Mouse (Mus musculus) hindbrain, embryonic 12.5 days (tissue): ENCODE measurements at regions not wholly inside any gene's neighbourhood (a gene's known extent, or its start where the extent isn't known, plus 50 kb on each side); places are given as distances from the start of the nearest gene placed in this dataset.

Experiments used
- ATAC-seq: fragments of 200-750 bp; cut with Nextera tagmentation; 2 replicates; pipeline ENCODE4 v1.8.0; 2017; ENCODE audit warnings: moderate TSS enrichment; ENCODE audit not compliant: low FRiP score
- H3K27ac ChIP-seq: fragments of 300-500 bp; sonication (generic); 2 replicates; pipeline ENCODE4 v1.5.1; 2016; ENCODE audit warnings: mild to moderate bottlenecking
- H3K27me3 ChIP-seq: fragments of 300-500 bp; sonication (generic); 2 replicates; pipeline ENCODE4 v1.6.1; 2016; ENCODE audit warnings: mild to moderate bottlenecking
- H3K36me3 ChIP-seq: fragments of 300-500 bp; sonication (generic); 2 replicates; pipeline ENCODE4 v1.6.1; 2016; ENCODE audit warnings: mild to moderate bottlenecking
- H3K4me1 ChIP-seq: fragments of 300-500 bp; sonication (generic); 2 replicates; pipeline ENCODE4 v1.6.1; 2016
- H3K4me2 ChIP-seq: fragments of 300-500 bp; sonication (generic); replicated peaks from 2 replicates; pipeline ENCODE4 v1.6.1; 2016; ENCODE audit warnings: mild to moderate bottlenecking
- H3K4me3 ChIP-seq: fragments of 300-500 bp; sonication (generic); 2 replicates; pipeline ENCODE4 v1.5.1; 2016; ENCODE audit warnings: mild to moderate bottlenecking
- H3K9ac ChIP-seq: fragments of 300-500 bp; sonication (generic); 2 replicates; pipeline ENCODE4 v1.6.1; 2016; ENCODE audit warnings: mild to moderate bottlenecking, moderate library complexity
- H3K9me3 ChIP-seq: fragments of 300-500 bp; sonication (generic); replicated peaks from 2 replicates; pipeline ENCODE4 v1.6.1; 2016; ENCODE audit warnings: mild to moderate bottlenecking
- WGBS: fragments of 180-500 bp; shearing (Covaris S2); methylation state at CpG from one replicate; pipeline ENCODE4 v1.1.7; 2016; 5-methylcytosine and 5-hydroxymethylcytosine counted together

DNA sequence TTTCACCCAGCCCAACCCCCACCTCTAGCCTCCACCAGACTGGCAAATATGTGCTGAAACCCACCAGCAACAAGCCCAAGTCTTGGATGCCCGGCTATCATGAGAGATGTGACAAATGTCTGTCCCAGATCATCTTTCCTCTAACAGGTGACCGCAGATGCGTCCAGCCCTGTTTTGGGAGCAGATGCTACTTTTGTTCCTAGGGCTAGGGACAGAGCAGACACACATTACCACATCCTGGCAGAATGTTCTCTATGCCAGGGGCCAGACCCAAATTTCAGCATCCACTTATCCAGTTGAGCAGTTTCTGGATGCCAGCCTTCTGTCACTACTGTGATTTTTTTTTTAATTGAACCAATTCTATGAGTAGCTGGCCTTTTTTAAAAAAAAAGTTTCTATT lies 316.7 kb downstream of the Adra2a start:
- no peak overlapping the region for H3K9ac ChIP-seq
- H3K4me3 ChIP-seq = no peak overlapping the region
- WGBS = 94% methylated on average over 3 of the region's 3 CpGs
- no peaks in the 10 kb centered on the region for H3K36me3 ChIP-seq
- H3K9me3 ChIP-seq = no peaks in the 10 kb centered on the region
- H3K4me2 ChIP-seq = no peak overlapping the region
- no peaks in the 10 kb centered on the region for H3K27me3 ChIP-seq
- H3K4me1 ChIP-seq = no peaks in the 10 kb centered on the region
- no peak for ATAC-seq
- no peak overlapping the region for H3K27ac ChIP-seq

DNA sequence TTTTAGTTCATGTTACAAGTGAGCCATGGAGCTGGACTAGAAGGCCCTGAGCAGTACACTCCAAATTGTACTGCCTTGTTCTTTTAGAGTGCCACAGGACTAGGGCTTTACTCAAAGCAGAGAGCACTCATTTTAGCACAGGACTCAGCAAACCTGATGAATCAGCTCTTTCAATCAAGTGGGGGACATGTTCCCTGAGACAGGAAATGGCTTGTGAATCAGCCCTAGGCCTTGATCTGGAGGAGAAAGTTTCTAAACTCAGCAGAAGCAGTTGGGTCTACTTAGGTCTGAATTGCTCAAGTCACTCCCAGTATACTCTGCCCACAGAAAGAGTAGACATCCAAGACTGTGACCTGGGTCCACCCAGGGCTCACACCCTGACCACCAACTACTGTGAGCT lies 341.1 kb downstream of the Adra2a start:
- H3K27me3 ChIP-seq = no peaks in the 10 kb centered on the region
- ATAC-seq = no peak
- H3K4me2 ChIP-seq = no peak overlapping the region
- H3K9me3 ChIP-seq = no peaks in the 10 kb centered on the region
- H3K36me3 ChIP-seq = no peaks in the 10 kb centered on the region
- H3K4me1 ChIP-seq = no peaks in the 10 kb centered on the region
- H3K27ac ChIP-seq = no peak overlapping the region
- no peak overlapping the region for H3K4me3 ChIP-seq
- no peak overlapping the region for H3K9ac ChIP-seq

DNA sequence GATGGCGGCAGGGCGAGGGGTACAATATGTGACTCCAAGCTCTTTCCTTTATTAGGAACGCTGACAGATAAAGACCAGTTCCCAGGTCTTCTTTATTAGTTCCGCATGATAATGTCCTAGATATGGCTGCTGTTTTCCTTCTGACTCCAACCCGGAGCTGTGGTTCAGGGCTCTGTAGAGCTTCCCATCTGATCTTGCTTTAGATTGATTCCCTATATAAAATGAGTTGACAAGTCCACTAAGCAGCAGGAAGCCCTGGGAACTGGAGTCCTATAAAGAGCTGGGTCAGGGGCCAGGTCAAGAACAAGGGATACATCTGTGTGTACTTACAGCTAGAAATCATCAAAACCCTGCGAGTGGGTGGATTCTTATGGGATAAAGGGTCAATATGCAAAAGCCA lies 347.5 kb downstream of the Adra2a start:
- Histone ChIP-seq H3K4me3 (no peak overlapping the region), H3K4me2 (no peak overlapping the region), H3K9me3 (no peaks in the 10 kb centered on the region), H3K9ac (no peak overlapping the region), H3K36me3 (no peaks in the 10 kb centered on the region), H3K27ac (no peak overlapping the region), H3K4me1 (no peaks in the 10 kb centered on the region), H3K27me3 (no peaks in the 10 kb centered on the region)
- no peak for ATAC-seq
- WGBS = 58% methylated on average over 6 of the region's 6 CpGs

DNA sequence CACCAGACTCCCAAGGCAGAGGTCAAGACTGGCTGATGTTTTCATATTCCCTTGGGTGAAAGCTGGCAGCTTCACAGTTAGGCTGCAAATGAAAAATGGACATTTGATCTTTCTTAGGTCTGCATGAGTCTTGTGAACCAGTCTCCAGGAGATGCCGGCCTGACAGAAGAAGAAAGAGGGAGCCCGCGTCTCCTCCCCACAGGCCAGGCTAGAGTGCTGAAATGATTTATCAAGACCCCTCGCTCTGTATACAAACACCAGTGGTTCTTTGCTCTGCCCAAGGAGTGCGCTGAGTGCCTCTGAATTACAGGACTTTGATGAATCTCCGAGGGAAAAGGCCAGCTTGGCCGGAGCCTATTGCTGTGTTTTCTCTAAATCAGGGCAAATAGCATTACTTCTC lies 355.7 kb downstream of the Adra2a start:
- ATAC-seq = no peak
- 59% methylated on average over 7 of the region's 7 CpGs for WGBS
- Histone ChIP-seq H3K4me1 (0 out of 2 replicates have a peak, but pooled peaks cover 2% of the 10 kb centered on the region), H3K4me2 (no peak overlapping the region), H3K27ac (no peak overlapping the region), H3K9me3 (no peaks in the 10 kb centered on the region), H3K36me3 (no peaks in the 10 kb centered on the region), H3K9ac (no peak overlapping the region), H3K4me3 (no peak overlapping the region), H3K27me3 (no peaks in the 10 kb centered on the region)

DNA sequence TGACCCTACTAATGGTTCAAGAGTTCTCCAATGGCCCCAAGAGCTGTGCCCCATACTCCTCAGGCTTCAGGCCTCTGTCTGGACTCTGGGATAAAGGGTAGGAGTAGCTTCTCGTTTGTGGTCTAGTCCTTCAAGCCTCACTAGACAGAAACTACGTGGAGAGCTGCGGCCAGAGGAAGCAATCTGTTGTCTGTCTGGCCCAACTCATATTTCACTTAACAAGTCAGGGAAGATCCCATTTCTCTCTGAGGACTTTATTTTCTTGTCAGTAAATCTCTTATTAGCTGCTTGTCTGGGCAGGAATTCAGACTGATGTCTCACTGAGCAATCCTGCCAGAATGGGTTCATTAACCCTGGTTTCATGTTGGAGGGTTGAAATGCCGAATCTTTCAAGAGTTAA lies 364.0 kb downstream of the Adra2a start:
- no peaks in the 10 kb centered on the region for H3K27me3 ChIP-seq
- no peak for ATAC-seq
- H3K9me3 ChIP-seq = no peaks in the 10 kb centered on the region
- no peaks in the 10 kb centered on the region for H3K36me3 ChIP-seq
- H3K4me2 ChIP-seq = no peak overlapping the region
- H3K27ac ChIP-seq = no peak overlapping the region
- H3K4me1 ChIP-seq = no peaks in the 10 kb centered on the region
- no peak overlapping the region for H3K4me3 ChIP-seq
- H3K9ac ChIP-seq = no peak overlapping the region
- WGBS = 86% methylated on average over 4 of the region's 4 CpGs

DNA sequence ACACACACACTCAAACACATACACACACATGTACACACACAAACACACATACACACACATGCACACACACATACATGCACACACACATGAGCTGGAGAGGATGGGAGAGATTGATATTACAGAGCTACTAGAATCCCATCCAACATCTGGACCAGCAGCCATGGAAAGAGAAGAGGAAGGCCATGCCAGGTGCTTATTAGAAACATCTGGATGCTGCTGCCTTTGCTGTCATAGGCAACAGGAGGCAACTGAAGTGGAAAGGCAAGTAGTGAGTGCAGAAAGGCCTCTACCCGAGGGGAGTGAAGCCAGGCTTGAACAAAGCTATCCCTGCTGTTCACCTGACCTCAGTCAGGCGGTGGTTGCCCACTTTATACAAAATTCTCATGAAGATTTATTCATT lies 385.1 kb downstream of the Adra2a start:
- 44% methylated on average over 2 of the region's 2 CpGs for WGBS
- Histone ChIP-seq H3K27me3 (no peaks in the 10 kb centered on the region), H3K36me3 (no peaks in the 10 kb centered on the region), H3K9ac (no peak overlapping the region), H3K9me3 (peaks cover 11% of the 10 kb centered on the region), H3K27ac (no peak overlapping the region), H3K4me1 (no peaks in the 10 kb centered on the region), H3K4me2 (no peak overlapping the region), H3K4me3 (no peak overlapping the region)
- no peak for ATAC-seq

DNA sequence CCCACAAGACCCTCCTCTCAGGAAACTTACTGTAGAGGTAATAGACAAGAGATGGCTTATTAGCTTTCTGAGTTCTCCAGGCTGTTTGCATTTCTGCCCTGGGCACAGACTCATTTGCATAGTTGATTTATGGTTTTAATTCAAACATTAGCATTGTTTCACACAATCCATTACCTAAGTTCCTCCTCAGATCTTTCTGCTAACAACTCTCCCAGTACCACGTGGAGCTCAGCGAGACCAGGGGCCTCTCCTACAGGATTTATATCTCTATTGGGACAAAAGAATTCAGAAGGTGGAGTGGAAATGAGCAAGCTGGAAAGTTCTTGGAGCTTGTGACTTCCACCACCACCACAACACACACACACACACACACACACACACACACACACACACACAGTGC lies 396.8 kb downstream of the Adra2a start:
- ATAC-seq = no peak
- Histone ChIP-seq H3K4me3 (no peak overlapping the region), H3K9ac (no peak overlapping the region), H3K9me3 (no peaks in the 10 kb centered on the region), H3K4me2 (no peak overlapping the region), H3K27ac (no peak overlapping the region), H3K27me3 (no peaks in the 10 kb centered on the region), H3K4me1 (0 out of 2 replicates have a peak, but pooled peaks cover 6% of the 10 kb centered on the region), H3K36me3 (no peaks in the 10 kb centered on the region)
- WGBS = 58% methylated on average over 2 of the region's 2 CpGs

DNA sequence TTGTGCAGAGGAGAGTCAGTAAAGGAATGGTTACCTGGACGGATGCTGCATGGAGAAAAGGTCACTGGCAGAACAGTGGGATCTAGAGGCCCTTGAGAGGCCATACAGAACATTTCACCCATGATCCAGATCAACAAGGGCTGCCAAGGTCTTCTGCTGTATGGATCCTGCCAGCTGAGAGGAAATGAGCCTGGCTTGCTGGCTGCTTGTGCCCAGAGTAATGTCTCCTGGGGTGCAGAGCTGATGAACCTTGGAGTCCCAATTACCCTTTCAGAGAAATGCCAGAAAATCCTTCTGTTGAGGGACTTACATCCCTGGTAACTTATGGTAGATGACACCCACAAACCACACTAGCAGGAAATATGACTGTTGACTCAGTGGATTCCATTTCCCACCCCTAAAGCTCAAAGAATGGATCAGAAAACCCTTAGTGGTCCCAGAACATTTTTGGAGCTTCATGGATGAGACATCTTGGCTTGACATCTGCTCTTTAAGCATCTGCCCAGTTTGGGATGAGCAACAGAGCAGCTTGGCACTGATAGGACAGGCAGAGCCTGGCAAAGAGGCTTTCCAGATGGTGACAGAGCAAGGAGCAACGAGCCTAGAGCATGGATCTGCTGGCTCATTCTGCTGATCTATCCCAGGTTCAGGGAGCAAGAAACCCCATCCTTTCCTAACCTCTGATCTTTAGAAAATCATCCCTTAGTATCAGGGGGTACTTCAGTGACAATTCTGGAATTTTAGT lies 416.6 kb downstream of the Adra2a start:
- 56% methylated on average over 2 of the region's 2 CpGs for WGBS
- Histone ChIP-seq H3K4me1 (no peaks in the 10 kb centered on the region), H3K36me3 (no peaks in the 10 kb centered on the region), H3K9ac (no peak overlapping the region), H3K27me3 (no peaks in the 10 kb centered on the region), H3K4me3 (no peak overlapping the region), H3K27ac (no peak overlapping the region), H3K9me3 (no peaks in the 10 kb centered on the region), H3K4me2 (no peak overlapping the region)
- no peak for ATAC-seq

DNA sequence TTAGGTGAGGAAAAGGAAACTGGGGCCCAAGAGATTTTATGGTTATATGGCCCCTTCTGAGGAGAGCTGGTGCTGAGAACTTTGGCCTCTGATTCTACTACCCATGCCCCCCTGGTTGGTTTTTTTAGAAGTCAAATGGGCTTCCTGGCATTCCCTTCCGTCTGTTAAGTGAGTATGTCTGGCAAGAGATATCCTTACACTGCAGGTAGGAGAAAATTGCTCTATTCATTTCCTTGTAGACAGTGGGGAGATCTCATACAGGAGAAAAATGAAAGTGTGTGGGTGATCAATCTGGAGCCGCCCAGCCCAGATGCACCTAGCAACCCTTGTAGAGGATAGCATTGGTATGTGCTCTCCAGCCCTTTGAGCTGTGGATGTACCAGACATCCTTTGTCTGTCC lies 418.5 kb downstream of the Adra2a start:
- Histone ChIP-seq H3K36me3 (no peaks in the 10 kb centered on the region), H3K9ac (no peak overlapping the region), H3K27ac (no peak overlapping the region), H3K4me3 (no peak overlapping the region), H3K9me3 (no peaks in the 10 kb centered on the region), H3K27me3 (no peaks in the 10 kb centered on the region), H3K4me2 (no peak overlapping the region), H3K4me1 (no peaks in the 10 kb centered on the region)
- 76% methylated on average over 2 of the region's 2 CpGs for WGBS
- no peak for ATAC-seq

DNA sequence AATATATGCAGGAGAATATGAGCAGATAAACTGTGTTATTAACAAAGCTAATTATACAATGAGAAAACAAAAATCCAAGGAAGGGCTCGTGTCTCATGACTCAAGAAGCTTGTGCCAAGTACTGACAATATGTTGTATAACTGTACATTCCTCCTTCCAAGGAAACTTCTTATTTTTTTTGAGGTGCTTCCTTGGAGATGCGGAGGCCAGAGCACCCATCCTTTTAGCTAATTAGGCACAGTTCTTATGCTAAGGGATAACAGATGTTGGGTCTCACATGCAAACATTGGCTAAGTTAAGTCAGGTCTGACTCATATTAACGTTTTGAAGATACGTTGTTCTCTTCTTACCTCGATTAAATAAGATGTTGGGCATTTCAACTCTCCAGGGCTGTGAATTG lies 426.1 kb downstream of the Adra2a start:
- Histone ChIP-seq H3K9ac (no peak overlapping the region), H3K36me3 (no peaks in the 10 kb centered on the region), H3K9me3 (no peaks in the 10 kb centered on the region), H3K4me3 (no peak overlapping the region), H3K27me3 (no peaks in the 10 kb centered on the region), H3K4me2 (no peak overlapping the region), H3K27ac (no peak overlapping the region), H3K4me1 (no peaks in the 10 kb centered on the region)
- 76% methylated on average over 5 of the region's 5 CpGs for WGBS
- ATAC-seq = no peak

DNA sequence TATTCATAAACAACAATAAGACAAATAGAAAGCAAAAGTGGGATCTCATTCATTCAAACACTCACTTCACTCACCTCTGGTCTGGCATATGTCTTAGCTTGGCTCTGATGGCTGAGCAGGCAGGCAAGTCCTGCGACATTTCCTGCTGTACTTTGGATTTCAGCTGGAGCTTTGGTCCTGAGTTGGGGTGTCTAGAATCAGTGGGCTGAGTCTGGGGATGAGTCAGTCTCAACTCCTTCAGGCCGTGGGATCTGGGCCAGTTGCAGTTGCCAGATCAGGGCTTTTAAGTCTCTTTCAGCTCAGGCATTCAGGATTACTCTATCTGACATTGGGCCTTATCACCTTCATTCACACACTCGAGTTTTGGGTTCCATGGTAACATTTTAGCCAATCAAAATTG lies 454.1 kb downstream of the Adra2a start:
- H3K4me2 ChIP-seq = no peak overlapping the region
- no peaks in the 10 kb centered on the region for H3K4me1 ChIP-seq
- ATAC-seq = no peak
- H3K36me3 ChIP-seq = no peaks in the 10 kb centered on the region
- WGBS = 69% methylated on average over 3 of the region's 3 CpGs
- H3K9me3 ChIP-seq = no peaks in the 10 kb centered on the region
- H3K4me3 ChIP-seq = no peak overlapping the region
- no peak overlapping the region for H3K27ac ChIP-seq
- H3K27me3 ChIP-seq = no peaks in the 10 kb centered on the region
- H3K9ac ChIP-seq = no peak overlapping the region

DNA sequence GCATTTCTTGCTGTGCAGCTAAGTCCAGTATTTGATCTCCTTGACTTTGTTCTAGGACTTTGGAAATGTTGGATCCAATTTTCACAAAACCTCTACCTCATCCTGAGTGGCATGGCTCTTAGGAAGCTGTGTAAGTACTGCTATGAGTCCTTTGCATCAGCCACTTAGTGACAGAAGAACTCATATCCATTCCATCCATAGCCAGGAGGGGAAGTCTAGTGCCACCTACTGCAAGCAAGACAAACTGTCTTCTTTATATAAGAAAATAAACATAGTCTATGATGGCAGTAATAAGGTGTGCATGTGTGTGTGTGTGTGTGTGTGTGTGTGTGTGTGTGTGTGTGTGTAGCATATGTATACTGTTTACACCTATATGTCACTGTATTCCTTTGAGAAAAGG lies 489.9 kb downstream of the Adra2a start:
- Histone ChIP-seq H3K9me3 (no peaks in the 10 kb centered on the region), H3K27me3 (no peaks in the 10 kb centered on the region), H3K4me3 (no peak overlapping the region), H3K4me1 (no peaks in the 10 kb centered on the region), H3K4me2 (no peak overlapping the region), H3K9ac (no peak overlapping the region), H3K27ac (no peak overlapping the region), H3K36me3 (no peaks in the 10 kb centered on the region)
- ATAC-seq = no peak

DNA sequence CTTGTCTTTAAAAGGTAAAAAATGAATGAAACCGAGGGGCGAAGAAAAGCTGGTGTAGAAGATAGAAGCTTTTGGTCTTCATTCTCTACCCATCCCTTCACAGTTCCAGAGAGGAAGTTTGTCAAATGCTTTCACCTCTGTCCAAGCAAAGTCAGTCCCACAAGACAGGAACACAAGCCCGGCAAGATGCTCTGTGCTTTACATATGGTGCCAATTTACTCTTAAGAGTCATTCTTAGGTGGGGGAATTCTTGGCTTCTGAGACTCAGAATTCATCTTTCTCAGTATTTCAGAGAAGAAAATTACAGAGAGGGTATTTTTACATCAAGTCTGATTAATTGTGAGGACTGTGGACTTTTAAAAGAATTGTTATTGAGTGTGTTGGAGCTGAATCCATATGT lies 511.4 kb downstream of the Adra2a start:
- 0 out of 2 replicates have a peak, but pooled peaks cover 5% of the 10 kb centered on the region for H3K9me3 ChIP-seq
- no peaks in the 10 kb centered on the region for H3K27me3 ChIP-seq
- WGBS = 85% methylated on average over 3 of the region's 3 CpGs
- H3K9ac ChIP-seq = no peak overlapping the region
- ATAC-seq = no peak
- no peak overlapping the region for H3K4me3 ChIP-seq
- H3K36me3 ChIP-seq = no peaks in the 10 kb centered on the region
- H3K4me2 ChIP-seq = no peak overlapping the region
- no peaks in the 10 kb centered on the region for H3K4me1 ChIP-seq
- no peak overlapping the region for H3K27ac ChIP-seq
